Comparison of ENCODE assay signal across 8 mouse cellular contexts in genomic region chr5:142909576-142910278, GRCm38 (mm10). TPM values are rescaled to one million over a fixed set of nuclear protein-coding genes. Genes with fewer than 3 reads are reported as not detected.
A peak's percentile ranks its signal among the peaks of the same experiment; 100 is the strongest.
DNase-seq lines count a peak whose midpoint lies in the region; ATAC-seq and TF ChIP-seq lines count a peak whose summit lies in the region.

No protein-coding gene starts in this region.

- peak overlapping the region; percentile 91 for H3K4me2 ChIP-seq in lung, embryonic 14.5 days

- peak overlapping the region; percentile 100 for H3K27ac ChIP-seq in lung, embryonic 14.5 days (ENCODE audit: low read depth)
- H3K27ac ChIP-seq in small intestine, adult 2 months (ENCODE audit: insufficient read depth, low read depth, low read length) = peak overlapping the region; percentile 99

- TF ChIP-seq POLR2A in small intestine, adult 2 months (IDR thresholded peaks at IDR 0.05; ENCODE audit: low read depth, low read length) = peak; percentile 36; the same call in 1 of the 2 replicates

- peak; percentile 76 for DNase-seq in adrenal gland, adult 2 months
- no peak for DNase-seq in adrenal gland, adult 8-10 months
- peak; percentile 82 for DNase-seq in Muller cell, postnatal 12 days (ENCODE audit: inconsistent ontology term)
- peak; percentile 88 for DNase-seq in heart, adult 8-10 months (ENCODE audit: low spot score)
- DNase-seq in kidney, adult 18-20 months = peak; percentile 74
- DNase-seq in lung, embryonic 14.5 days = peak; percentile 71
- DNase-seq in left cerebral cortex, adult 11 months (ENCODE audit: low spot score) = no peak

- no peak overlapping the region for H3K4me3 ChIP-seq in lung, embryonic 14.5 days (ENCODE audit: low read depth, low read length)
- peak overlapping the region; percentile 47 for H3K4me3 ChIP-seq in small intestine, adult 2 months (ENCODE audit: low read depth, low read length)

- whole genome bisulfite sequencing in lung, embryonic 14.5 days = 21% methylated on average over 8 of the region's 8 CpGs
- WGBS in small intestine, adult 2 months = 13% methylated on average over 8 of the region's 8 CpGs

- H3K27me3 ChIP-seq in lung, embryonic 14.5 days (ENCODE audit: insufficient read depth, low read length) = no peaks in the 10 kb centered on the region
- H3K27me3 ChIP-seq in small intestine, adult 2 months (ENCODE audit: control insufficient read depth, insufficient read depth, low read length) = no peaks in the 10 kb centered on the region

- peaks cover 10% of the 10 kb centered on the region for H3K36me3 ChIP-seq in lung, embryonic 14.5 days (ENCODE audit: insufficient read depth)
- peaks cover 17% of the 10 kb centered on the region for H3K36me3 ChIP-seq in small intestine, adult 2 months (ENCODE audit: control insufficient read depth, insufficient read depth, low read length)

- peak overlapping the region; percentile 38 for H3K9ac ChIP-seq in lung, embryonic 14.5 days

- H3K9me3 ChIP-seq in lung, embryonic 14.5 days (ENCODE audit: low read depth, low read length) = no peaks in the 10 kb centered on the region

- no peak for TF ChIP-seq CTCF in lung, embryonic 14.5 days (IDR thresholded peaks at IDR 0.05; ENCODE audit: low read depth)
- no peak for TF ChIP-seq CTCF in small intestine, adult 2 months (IDR thresholded peaks at IDR 0.05; ENCODE audit: extremely low read depth, insufficient read length, insufficient replicate concordance, low read depth, low read length)

- peaks cover 32% of the 10 kb centered on the region for H3K4me1 ChIP-seq in lung, embryonic 14.5 days (ENCODE audit: insufficient read depth)
- peaks cover 43% of the 10 kb centered on the region; the same call in 1 of the 2 replicates for H3K4me1 ChIP-seq in small intestine, adult 2 months (ENCODE audit: control insufficient read depth, insufficient read depth, insufficient read length, low read length)

- no peak for ATAC-seq in lung, embryonic 14.5 days (ENCODE audit: insufficient read depth)

RNA-seq across cellular contexts. Expression of gene Actb, which starts 3.2 kb away (rescaled TPM):
- 1,000 to 10,000 TPM; 3,681 to 3,786 TPM for total RNA-seq in adrenal gland, adult 2 months (2021)
- 3,805 and 4,221 TPM in 2 replicates for polyA plus RNA-seq in adrenal gland, adult 2 months (2012; rRNA removed)
- total RNA-seq in adrenal gland, adult 8-10 months (2022) = 1,000 to 10,000 TPM; 3,015 to 3,481 (median 3,228) TPM
- 100 to 1,000 TPM; 461 to 845 (median 654) TPM for total RNA-seq in heart, adult 8-10 months (2022)
- polyA plus RNA-seq in lung, embryonic 14.5 days (2014; fragmentation: Nextera tagmentation; extraction: Ambion mirVana) = 16,801 and 17,929 TPM in 2 replicates
- 4,701 and 11,894 TPM in 2 replicates for polyA plus RNA-seq in small intestine, adult 2 months (2012; rRNA removed)

RNA-seq across cellular contexts. Expression of gene Fbxl18, which starts 14.5 kb away (rescaled TPM):
- 10 to 100 TPM in 1 of 2 experiments, 1 to 10 TPM in 1; 9.6 to 11.4 TPM for total RNA-seq in adrenal gland, adult 2 months (2021)
- polyA plus RNA-seq in adrenal gland, adult 2 months (2012; rRNA removed) = 42.3 and 44.3 TPM in 2 replicates
- 10 to 100 TPM; 14.0 to 18.5 (median 15.1) TPM for total RNA-seq in adrenal gland, adult 8-10 months (2022)
- total RNA-seq in heart, adult 8-10 months (2022) = 1 to 10 TPM; 3.7 to 5.2 (median 4.7) TPM
- 11.2 and 11.8 TPM in 2 replicates for polyA plus RNA-seq in lung, embryonic 14.5 days (2014; fragmentation: Nextera tagmentation; extraction: Ambion mirVana)
- polyA plus RNA-seq in small intestine, adult 2 months (2012; rRNA removed) = 17.0 and 28.4 TPM in 2 replicates

RNA-seq across cellular contexts. Expression of gene Fscn1, which starts 50.4 kb away (rescaled TPM):
- 10 to 100 TPM; 24.6 to 42.9 TPM for total RNA-seq in adrenal gland, adult 2 months (2021)
- polyA plus RNA-seq in adrenal gland, adult 2 months (2012; rRNA removed) = 129 and 134 TPM in 2 replicates
- 10 to 100 TPM; 22.0 to 33.6 (median 31.7) TPM for total RNA-seq in adrenal gland, adult 8-10 months (2022)
- 10 to 100 TPM in 3 of 4 experiments, 1 to 10 TPM in 1; 9.9 to 28.6 (median 23.6) TPM for total RNA-seq in heart, adult 8-10 months (2022)
- polyA plus RNA-seq in lung, embryonic 14.5 days (2014; fragmentation: Nextera tagmentation; extraction: Ambion mirVana) = 331 and 347 TPM in 2 replicates
- polyA plus RNA-seq in small intestine, adult 2 months (2012; rRNA removed) = 12.3 and 15.0 TPM in 2 replicates

Comparison
In these comparisons a context has a peak if more than half of its experiments do, and no peak if none do; other contexts are left out.
1. DNase-seq: peak in adrenal gland, adult 2 months (single experiment), Muller cell, postnatal 12 days (single experiment), heart, adult 8-10 months (single experiment), kidney, adult 18-20 months (single experiment) and lung, embryonic 14.5 days (single experiment); none in adrenal gland, adult 8-10 months (single experiment) and left cerebral cortex, adult 11 months (single experiment).